Mouse (Mus musculus): ENCODE measurements around the gene Cdh5. TPM values are rescaled to one million over a fixed set of nuclear protein-coding genes. Genes with fewer than 3 reads are reported as not detected.

Gene Cdh5
- polyA plus RNA-seq, 1 experiment from 2014 or later = 22.5 TPM

GRCm38 (mm10) chr8:104186827-104187226, 85.4 kb downstream of the Cdh5 start:
- H3K36me3 ChIP-seq = no peaks in the 10 kb centered on the region
- H3K9ac ChIP-seq = no peak overlapping the region
- H3K4me2 ChIP-seq (replicated peaks) = no peak overlapping the region
- no peak overlapping the region for H3K4me3 ChIP-seq
- H3K27ac ChIP-seq = no peak overlapping the region
- ATAC-seq (ENCODE audit: insufficient number of reproducible peaks, insufficient read depth, low FRiP score, low TSS enrichment) = no peak
- peaks cover 2% of the 10 kb centered on the region; the same call in 1 of the 2 replicates for H3K27me3 ChIP-seq
- H3K9me3 ChIP-seq = no peaks in the 10 kb centered on the region
- WGBS = 88% methylated on average over 4 of the region's 4 CpGs
- H3K4me1 ChIP-seq = peaks cover 13% of the 10 kb centered on the region; the same call in 1 of the 2 replicates

GRCm38 (mm10) chr8:104187622-104188021, 86.2 kb downstream of the Cdh5 start:
- Histone ChIP-seq H3K27me3 (peaks cover 2% of the 10 kb centered on the region; the same call in 1 of the 2 replicates), H3K4me1 (peaks cover 13% of the 10 kb centered on the region; the same call in 1 of the 2 replicates), H3K9ac (no peak overlapping the region), H3K27ac (no peak overlapping the region), H3K4me2 (replicated peaks) (no peak overlapping the region), H3K36me3 (no peaks in the 10 kb centered on the region), H3K4me3 (no peak overlapping the region), H3K9me3 (no peaks in the 10 kb centered on the region)
- WGBS = 89% methylated on average over 6 of the region's 6 CpGs
- no peak for ATAC-seq (ENCODE audit: insufficient number of reproducible peaks, insufficient read depth, low FRiP score, low TSS enrichment)

- H3K4me3 ChIP-seq = no peak overlapping the region
- H3K4me2 ChIP-seq (replicated peaks) = no peak overlapping the region
- peaks cover 2% of the 10 kb centered on the region; the same call in 1 of the 2 replicates for H3K27me3 ChIP-seq
- H3K9me3 ChIP-seq = no peaks in the 10 kb centered on the region
- no peak overlapping the region for H3K27ac ChIP-seq
- no peak overlapping the region for H3K9ac ChIP-seq
- no peak for ATAC-seq (ENCODE audit: insufficient number of reproducible peaks, insufficient read depth, low FRiP score, low TSS enrichment)
- H3K4me1 ChIP-seq = peaks cover 13% of the 10 kb centered on the region; the same call in 1 of the 2 replicates
- H3K36me3 ChIP-seq = no peaks in the 10 kb centered on the region
- 75% methylated on average over 5 of the region's 5 CpGs for WGBS
Observed at GRCm38 (mm10) chr8:104188459-104188858, 87.0 kb downstream of the Cdh5 start.

GRCm38 (mm10) chr8:104190777-104191468, 89.5 kb downstream of the Cdh5 start:
- no peaks in the 10 kb centered on the region for H3K9me3 ChIP-seq
- no peaks in the 10 kb centered on the region for H3K36me3 ChIP-seq
- H3K27me3 ChIP-seq = peaks cover 2% of the 10 kb centered on the region; the same call in 1 of the 2 replicates
- H3K4me1 ChIP-seq = peaks cover 6% of the 10 kb centered on the region; the same call in 1 of the 2 replicates
- no peak overlapping the region for H3K27ac ChIP-seq
- H3K4me2 ChIP-seq (replicated peaks) = no peak overlapping the region
- no peak overlapping the region for H3K4me3 ChIP-seq
- 75% methylated on average over 6 of the region's 6 CpGs for WGBS
- no peak for ATAC-seq (ENCODE audit: insufficient number of reproducible peaks, insufficient read depth, low FRiP score, low TSS enrichment)
- no peak overlapping the region for H3K9ac ChIP-seq

- peaks cover 2% of the 10 kb centered on the region; the same call in 1 of the 2 replicates for H3K27me3 ChIP-seq
- H3K4me2 ChIP-seq (replicated peaks) = no peak overlapping the region
- H3K27ac ChIP-seq = no peak overlapping the region
- ATAC-seq (ENCODE audit: insufficient number of reproducible peaks, insufficient read depth, low FRiP score, low TSS enrichment) = no peak
- 32% methylated on average over 11 of the region's 11 CpGs for WGBS
- H3K9me3 ChIP-seq = no peaks in the 10 kb centered on the region
- H3K4me1 ChIP-seq = peaks cover 6% of the 10 kb centered on the region; the same call in 1 of the 2 replicates
- no peak overlapping the region for H3K4me3 ChIP-seq
- no peaks in the 10 kb centered on the region for H3K36me3 ChIP-seq
- no peak overlapping the region for H3K9ac ChIP-seq
Observed at GRCm38 (mm10) chr8:104191496-104191895, 90.1 kb downstream of the Cdh5 start.

Other genes with a start within 250 kb of the Cdh5 start
- 0.92 and 1.4 TPM in 2 replicates for gene Bean1, start 68.8 kb downstream of the Cdh5 start, polyA plus RNA-seq (2016; fragmentation: Nextera tagmentation; extraction: Ambion mirVana)
- 23.7 and 24.4 TPM in 2 replicates for gene Tk2, start 146.9 kb downstream of the Cdh5 start, polyA plus RNA-seq (2016; fragmentation: Nextera tagmentation; extraction: Ambion mirVana)
- gene Cklf, start 149.2 kb downstream of the Cdh5 start, polyA plus RNA-seq (2016; fragmentation: Nextera tagmentation; extraction: Ambion mirVana) = 59.6 and 61.3 TPM in 2 replicates
- gene Cmtm2a, start 191.6 kb downstream of the Cdh5 start, polyA plus RNA-seq (2016; fragmentation: Nextera tagmentation; extraction: Ambion mirVana) = not detected in 2 replicates
- not detected in 2 replicates for gene Gm45711, start 208.5 kb downstream of the Cdh5 start, polyA plus RNA-seq (2016; fragmentation: Nextera tagmentation; extraction: Ambion mirVana)
- not detected in 2 replicates for gene Cmtm1, start 208.5 kb downstream of the Cdh5 start, polyA plus RNA-seq (2016; fragmentation: Nextera tagmentation; extraction: Ambion mirVana)
- not detected in 2 replicates for gene Gm11020, start 219.9 kb downstream of the Cdh5 start, polyA plus RNA-seq (2016; fragmentation: Nextera tagmentation; extraction: Ambion mirVana)
- not detected in 2 replicates for gene Cmtm2b, start 220.6 kb downstream of the Cdh5 start, polyA plus RNA-seq (2016; fragmentation: Nextera tagmentation; extraction: Ambion mirVana)
- gene Cmtm3, start 237.8 kb downstream of the Cdh5 start, polyA plus RNA-seq (2016; fragmentation: Nextera tagmentation; extraction: Ambion mirVana) = 168 and 173 TPM in 2 replicates